Mouse (Mus musculus): Measurements from ENCODE around the gene Fras1. TPM values are rescaled to one million over a fixed set of nuclear protein-coding genes. Genes with fewer than 3 reads are reported as not detected.

Gene Fras1
- polyA plus RNA-seq, 1 experiment from 2014 or later: 17.8 TPM

DNA sequence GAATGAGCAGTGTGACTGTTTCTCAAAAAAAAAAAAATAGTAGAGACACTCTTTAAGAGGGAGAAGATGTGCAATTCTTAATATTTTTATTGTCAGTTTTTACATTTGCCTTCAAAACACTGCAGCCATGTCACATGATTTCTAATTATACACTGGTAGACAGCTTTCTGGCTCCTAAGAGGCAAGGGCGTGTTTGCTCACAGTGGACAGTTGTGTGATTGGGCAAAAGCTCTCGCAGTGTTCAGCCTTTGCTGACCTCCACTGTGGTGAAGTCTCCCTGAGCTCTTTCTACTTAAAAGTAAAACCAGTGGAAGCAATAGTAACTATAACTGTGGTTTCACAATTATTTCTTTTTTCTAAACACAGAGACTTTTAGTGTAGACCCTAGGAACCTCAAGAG is 315.1 kb downstream of the Fras1 start:
- no peak overlapping the region for H3K4me3 ChIP-seq
- ATAC-seq (ENCODE audit: extremely low read depth, insufficient number of reproducible peaks, low FRiP score, low TSS enrichment): no peak

DNA sequence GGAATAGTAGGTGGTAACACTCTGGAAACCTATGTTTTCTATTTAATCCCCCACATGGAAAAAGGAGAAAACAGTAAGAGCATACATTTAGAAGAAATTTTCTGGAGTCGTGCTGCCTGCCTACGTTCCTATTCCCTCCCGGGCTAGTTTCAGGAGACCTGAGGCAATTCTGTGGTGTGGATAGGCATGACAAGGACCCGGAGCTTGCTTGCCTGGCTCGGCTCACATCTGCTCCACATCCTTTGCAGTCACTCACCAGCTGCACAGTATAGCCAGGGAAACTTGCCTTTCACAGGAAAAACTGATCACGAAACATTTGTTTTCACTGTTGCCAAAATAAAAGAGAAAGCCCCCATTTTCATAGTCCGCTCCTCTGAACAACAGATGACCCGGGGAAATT is 325.2 kb downstream of the Fras1 start:
- Histone ChIP-seq H3K4me1 (no peaks in the 10 kb centered on the region), H3K9me3 (no peaks in the 10 kb centered on the region), H3K27me3 (replicated peaks) (no peaks in the 10 kb centered on the region), H3K9ac (no peak overlapping the region), H3K4me3 (no peak overlapping the region), H3K36me3 (peaks cover 37% of the 10 kb centered on the region), H3K27ac (replicated peaks) (no peak overlapping the region), H3K4me2 (no peak overlapping the region)
- ATAC-seq (ENCODE audit: extremely low read depth, insufficient number of reproducible peaks, low FRiP score, low TSS enrichment): no peak
- WGBS: 73% methylated on average over 8 of the region's 8 CpGs

More for the DNA sequence above, 315.1 kb downstream of the Fras1 start:
- H3K27ac ChIP-seq (replicated peaks): no peak overlapping the region
- no peak overlapping the region for H3K4me2 ChIP-seq
- peaks cover 40% of the 10 kb centered on the region for H3K36me3 ChIP-seq
- H3K9me3 ChIP-seq: no peaks in the 10 kb centered on the region
- H3K27me3 ChIP-seq (replicated peaks): no peaks in the 10 kb centered on the region
- H3K9ac ChIP-seq: no peak overlapping the region
- 63% methylated on average over 2 of the region's 2 CpGs for WGBS
- 0 out of 2 replicates have a peak, but pooled peaks cover 3% of the 10 kb centered on the region for H3K4me1 ChIP-seq

DNA sequence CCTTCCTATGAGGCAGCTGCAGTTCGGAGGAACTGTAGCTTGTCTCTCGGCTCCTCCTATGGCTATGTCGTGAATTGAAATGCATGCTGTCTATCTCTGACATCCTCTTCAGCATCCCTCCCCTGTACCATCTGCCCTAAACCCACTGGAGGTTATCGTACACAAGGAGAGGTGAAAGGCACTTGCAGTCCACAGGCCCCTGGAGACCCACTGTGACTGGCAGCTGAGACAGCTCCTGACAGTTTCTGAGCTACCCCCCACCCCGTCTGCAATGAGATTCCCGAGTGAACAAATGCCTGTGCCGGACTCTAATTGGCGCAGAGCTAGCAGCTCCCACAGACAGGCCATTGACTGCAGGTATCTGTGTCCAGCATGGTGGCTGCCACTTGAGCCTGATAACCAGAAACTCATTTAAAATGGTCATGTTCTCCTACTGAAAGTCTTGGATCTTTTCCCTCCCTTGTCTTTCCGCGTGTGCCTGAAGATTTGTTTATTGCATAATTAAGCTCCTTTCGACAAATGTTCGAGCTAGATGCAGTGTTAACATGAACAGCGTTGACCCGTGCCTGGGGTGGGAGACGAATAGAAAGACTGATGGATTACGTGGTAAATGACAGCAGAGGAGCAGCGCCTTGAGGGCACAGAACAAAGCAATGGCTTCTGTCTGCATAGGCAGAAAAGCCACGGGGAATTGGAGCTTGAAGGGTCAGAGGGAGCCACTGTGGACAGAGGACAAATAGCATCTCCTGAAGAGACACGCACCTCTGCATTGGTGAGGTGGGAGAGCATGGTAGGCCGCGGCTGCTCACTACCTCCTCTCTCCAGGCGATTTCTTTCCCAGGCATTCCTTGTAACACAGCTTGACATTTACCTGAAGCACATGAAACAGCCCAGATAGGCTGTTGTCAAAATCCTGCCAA is 329.2 kb downstream of the Fras1 start:
- 59% methylated on average over 22 of the region's 22 CpGs for WGBS
- Histone ChIP-seq H3K36me3 (peaks cover 42% of the 10 kb centered on the region), H3K4me2 (no peak overlapping the region), H3K27ac (replicated peaks) (no peak overlapping the region), H3K4me3 (no peak overlapping the region), H3K27me3 (replicated peaks) (no peaks in the 10 kb centered on the region), H3K9ac (no peak overlapping the region), H3K4me1 (no peaks in the 10 kb centered on the region), H3K9me3 (no peaks in the 10 kb centered on the region)
- ATAC-seq (ENCODE audit: extremely low read depth, insufficient number of reproducible peaks, low FRiP score, low TSS enrichment): no peak

DNA sequence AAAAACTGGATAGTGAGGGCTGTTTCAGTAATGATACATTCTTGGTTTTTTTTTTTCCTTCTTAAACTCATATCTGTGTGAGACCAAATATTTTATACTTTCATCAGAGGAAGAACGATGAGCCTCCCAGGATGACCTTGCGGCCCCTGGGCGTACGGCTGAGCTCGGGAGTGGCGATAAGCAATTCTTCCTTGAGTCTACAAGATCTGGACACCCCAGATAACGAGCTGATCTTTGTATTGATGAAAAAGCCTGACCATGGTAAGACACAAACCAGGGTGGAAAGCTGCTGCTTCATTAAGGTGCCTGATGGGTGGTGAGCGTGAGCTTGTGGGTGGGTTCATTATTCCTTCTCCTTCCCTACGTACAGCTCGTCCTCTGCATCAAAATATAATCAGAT is 334.8 kb downstream of the Fras1 start:
- H3K4me1 ChIP-seq: peaks cover 8% of the 10 kb centered on the region
- 72% methylated on average over 10 of the region's 10 CpGs for WGBS

DNA sequence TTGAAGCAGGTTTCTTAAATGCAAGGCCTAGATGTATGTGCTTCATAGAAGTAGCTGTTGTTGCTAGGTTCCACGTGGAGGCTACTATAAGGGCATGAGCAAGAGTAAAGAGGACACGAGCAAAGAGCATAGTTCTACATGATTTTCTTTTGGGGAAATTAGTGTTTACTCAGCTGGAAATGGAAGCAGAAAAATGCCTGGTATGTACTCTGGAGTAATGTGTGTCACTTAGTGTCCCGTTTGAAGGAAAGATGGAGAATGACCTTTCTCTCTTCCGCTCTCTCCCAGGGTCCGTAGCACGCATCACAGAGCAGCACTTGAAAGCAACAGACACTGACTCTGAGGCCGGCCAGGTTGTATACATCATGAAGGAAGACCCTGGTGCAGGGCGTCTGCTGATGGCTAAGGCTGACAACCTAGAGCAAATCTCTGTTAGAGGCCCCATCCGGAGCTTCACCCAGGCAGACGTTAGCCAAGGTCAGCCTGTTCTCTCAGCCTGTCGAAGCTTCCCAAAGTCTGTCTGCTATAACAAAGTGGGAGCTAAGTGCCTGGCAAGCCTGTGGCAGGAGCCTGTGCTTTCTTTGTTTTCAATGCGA is 338.4 kb downstream of the Fras1 start:
- no peak overlapping the region for H3K4me2 ChIP-seq
- no peaks in the 10 kb centered on the region for H3K27me3 ChIP-seq (replicated peaks)
- peaks cover 25% of the 10 kb centered on the region for H3K36me3 ChIP-seq
- H3K27ac ChIP-seq (replicated peaks): no peak overlapping the region
- no peak for ATAC-seq (ENCODE audit: extremely low read depth, insufficient number of reproducible peaks, low FRiP score, low TSS enrichment)
- no peak overlapping the region for H3K9ac ChIP-seq
- H3K4me1 ChIP-seq: peaks cover 21% of the 10 kb centered on the region
- no peaks in the 10 kb centered on the region for H3K9me3 ChIP-seq
- 42% methylated on average over 12 of the region's 12 CpGs for WGBS
- H3K4me3 ChIP-seq: no peak overlapping the region

More for the DNA sequence above, 334.8 kb downstream of the Fras1 start:
- H3K9ac ChIP-seq: no peak overlapping the region
- H3K27me3 ChIP-seq (replicated peaks): no peaks in the 10 kb centered on the region
- H3K27ac ChIP-seq (replicated peaks): no peak overlapping the region
- peaks cover 39% of the 10 kb centered on the region for H3K36me3 ChIP-seq
- H3K4me3 ChIP-seq: no peak overlapping the region
- no peaks in the 10 kb centered on the region for H3K9me3 ChIP-seq
- no peak for ATAC-seq (ENCODE audit: extremely low read depth, insufficient number of reproducible peaks, low FRiP score, low TSS enrichment)
- H3K4me2 ChIP-seq: no peak overlapping the region

DNA sequence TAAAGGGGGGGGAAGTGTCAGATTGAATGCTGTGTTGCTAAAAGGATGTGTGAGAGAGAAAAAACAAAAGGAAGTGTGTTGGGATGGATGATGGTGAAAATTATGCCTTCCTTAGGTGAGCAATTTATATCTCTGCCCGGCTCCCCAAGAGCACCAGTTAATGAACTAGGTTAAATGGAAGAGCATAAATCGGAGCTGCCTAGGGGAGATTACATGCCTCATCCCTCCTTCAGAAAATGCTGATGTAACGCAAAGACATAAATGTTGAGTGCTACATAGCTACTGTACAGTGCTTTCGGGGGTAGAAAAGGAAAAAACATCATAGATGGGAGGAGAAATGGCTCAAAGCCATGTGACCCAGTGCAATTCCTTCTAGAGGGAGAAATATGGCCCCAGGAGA is 339.0 kb downstream of the Fras1 start:
- Histone ChIP-seq H3K9ac (no peak overlapping the region), H3K9me3 (no peaks in the 10 kb centered on the region), H3K27ac (replicated peaks) (no peak overlapping the region), H3K36me3 (peaks cover 23% of the 10 kb centered on the region; the same call in 1 of the 2 replicates), H3K4me1 (peaks cover 21% of the 10 kb centered on the region), H3K4me3 (no peak overlapping the region), H3K27me3 (replicated peaks) (no peaks in the 10 kb centered on the region), H3K4me2 (no peak overlapping the region)
- WGBS: 82% methylated on average over 4 of the region's 4 CpGs
- no peak for ATAC-seq (ENCODE audit: extremely low read depth, insufficient number of reproducible peaks, low FRiP score, low TSS enrichment)

DNA sequence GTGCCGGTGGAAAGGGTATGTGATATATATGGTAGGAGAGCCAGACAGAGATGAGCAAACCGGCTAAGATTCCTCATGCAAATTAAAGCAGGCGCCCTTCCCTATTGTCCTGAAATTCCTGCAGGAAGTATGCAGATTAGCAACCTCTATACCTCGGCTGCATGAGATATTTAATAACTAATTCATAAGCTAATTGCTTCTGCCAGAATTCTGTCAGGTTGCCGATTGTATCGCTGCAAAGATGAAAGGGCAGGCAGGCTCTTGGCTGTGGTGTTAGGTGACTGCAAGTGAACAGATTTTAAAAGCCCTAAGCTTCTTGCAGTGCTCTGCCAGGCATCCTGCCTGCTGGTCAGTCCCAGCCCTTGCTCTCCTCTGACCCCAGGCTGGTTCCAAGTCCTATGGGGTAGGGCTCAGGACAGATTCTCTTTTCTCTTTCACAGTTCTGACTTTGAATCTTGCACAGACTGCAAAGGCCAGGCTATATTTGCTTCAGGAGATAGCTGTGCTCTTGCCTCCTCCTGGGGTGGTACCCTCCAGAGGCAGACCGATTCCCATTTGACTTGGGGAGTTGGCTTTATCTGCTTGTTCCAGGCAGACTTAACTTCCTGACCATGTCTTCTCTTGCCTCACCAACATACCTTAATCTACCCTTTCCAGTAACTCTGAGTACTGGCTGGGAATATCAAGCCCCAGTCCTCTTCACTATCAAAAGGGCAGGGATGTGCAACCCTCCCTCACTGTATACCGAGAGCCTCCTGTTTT is 342.7 kb downstream of the Fras1 start:
- Histone ChIP-seq H3K4me2 (no peak overlapping the region), H3K27me3 (replicated peaks) (no peaks in the 10 kb centered on the region), H3K27ac (replicated peaks) (no peak overlapping the region), H3K9me3 (no peaks in the 10 kb centered on the region), H3K4me1 (peaks cover 21% of the 10 kb centered on the region), H3K9ac (no peak overlapping the region), H3K36me3 (peaks cover 30% of the 10 kb centered on the region), H3K4me3 (no peak overlapping the region)
- ATAC-seq (ENCODE audit: extremely low read depth, insufficient number of reproducible peaks, low FRiP score, low TSS enrichment): no peak
- 34% methylated on average over 8 of the region's 8 CpGs for WGBS

DNA sequence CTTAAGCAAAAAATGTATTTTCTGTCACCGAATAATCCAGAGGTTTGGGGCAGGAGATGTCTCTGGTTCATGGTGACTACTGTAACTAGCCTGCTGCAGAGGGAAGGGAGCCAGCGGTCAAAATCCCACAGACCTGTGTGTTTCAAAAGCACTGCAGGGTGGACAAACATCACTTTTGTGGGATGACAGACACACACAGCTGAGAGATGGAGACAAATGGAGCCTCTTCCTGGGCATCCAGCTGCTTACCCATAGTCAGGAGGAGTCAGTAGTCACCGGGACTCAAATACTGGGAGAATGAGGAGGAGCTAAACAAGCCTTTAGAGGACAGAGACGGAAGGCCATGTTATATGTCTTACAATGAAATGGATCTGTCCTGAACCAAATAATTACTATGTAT is 343.9 kb downstream of the Fras1 start:
- peaks cover 13% of the 10 kb centered on the region for H3K4me1 ChIP-seq
- no peak overlapping the region for H3K4me2 ChIP-seq
- no peak overlapping the region for H3K27ac ChIP-seq (replicated peaks)
- peaks cover 25% of the 10 kb centered on the region for H3K36me3 ChIP-seq
- WGBS: 83% methylated on average over 4 of the region's 4 CpGs
- ATAC-seq (ENCODE audit: extremely low read depth, insufficient number of reproducible peaks, low FRiP score, low TSS enrichment): no peak
- no peak overlapping the region for H3K4me3 ChIP-seq
- H3K9me3 ChIP-seq: no peaks in the 10 kb centered on the region
- H3K27me3 ChIP-seq (replicated peaks): no peaks in the 10 kb centered on the region
- H3K9ac ChIP-seq: no peak overlapping the region

DNA sequence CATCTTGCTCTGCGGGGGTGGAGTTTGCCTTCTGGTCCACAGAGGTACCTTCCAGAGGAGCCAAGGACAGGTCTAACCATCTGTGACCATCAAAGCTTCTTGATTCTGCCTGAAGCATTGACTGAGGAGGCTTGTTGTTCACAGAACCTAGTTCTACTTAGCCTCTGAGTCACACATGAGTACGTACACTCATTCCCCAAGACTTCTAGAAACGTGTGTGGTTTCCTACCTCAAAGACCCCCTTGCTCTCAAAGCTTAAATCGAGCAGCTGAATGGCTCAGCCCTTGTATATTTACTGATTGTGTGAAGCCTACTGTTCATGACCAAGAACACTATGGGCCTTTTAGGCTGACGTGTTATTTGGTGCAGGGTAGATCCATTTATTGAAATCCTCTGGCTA is 344.8 kb downstream of the Fras1 start:
- no peak overlapping the region for H3K4me2 ChIP-seq
- peaks cover 13% of the 10 kb centered on the region for H3K4me1 ChIP-seq
- H3K9me3 ChIP-seq: no peaks in the 10 kb centered on the region
- WGBS: 83% methylated on average over 5 of the region's 5 CpGs
- no peak overlapping the region for H3K4me3 ChIP-seq
- no peaks in the 10 kb centered on the region for H3K27me3 ChIP-seq (replicated peaks)
- H3K27ac ChIP-seq (replicated peaks): no peak overlapping the region
- peaks cover 25% of the 10 kb centered on the region for H3K36me3 ChIP-seq
- ATAC-seq (ENCODE audit: extremely low read depth, insufficient number of reproducible peaks, low FRiP score, low TSS enrichment): no peak
- H3K9ac ChIP-seq: no peak overlapping the region

DNA sequence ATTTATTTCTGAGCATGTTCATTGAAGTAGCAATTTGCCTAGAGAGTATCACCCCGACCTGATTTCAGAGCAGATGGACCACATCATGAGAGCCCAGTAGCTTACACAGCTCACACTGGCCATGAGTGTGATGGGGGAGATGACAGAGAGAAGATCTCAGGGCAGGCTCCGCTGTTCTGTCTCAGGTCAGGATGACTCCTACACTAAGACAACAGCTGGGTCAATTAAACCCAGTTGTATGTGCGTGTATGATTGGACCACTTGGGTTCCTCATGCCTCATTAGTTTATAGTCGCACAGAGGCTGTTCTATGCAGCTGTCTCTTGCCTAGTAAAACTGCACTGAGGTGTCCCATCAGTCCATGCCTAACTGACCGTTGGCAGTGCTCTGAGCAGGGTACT is 345.5 kb downstream of the Fras1 start:
- H3K4me3 ChIP-seq: no peak overlapping the region
- no peak for ATAC-seq (ENCODE audit: extremely low read depth, insufficient number of reproducible peaks, low FRiP score, low TSS enrichment)
- no peaks in the 10 kb centered on the region for H3K27me3 ChIP-seq (replicated peaks)
- no peak overlapping the region for H3K4me2 ChIP-seq
- no peak overlapping the region for H3K27ac ChIP-seq (replicated peaks)
- peaks cover 25% of the 10 kb centered on the region for H3K36me3 ChIP-seq
- no peak overlapping the region for H3K9ac ChIP-seq
- no peaks in the 10 kb centered on the region for H3K9me3 ChIP-seq
- peaks cover 13% of the 10 kb centered on the region for H3K4me1 ChIP-seq
- WGBS: 82% methylated on average over 5 of the region's 5 CpGs

DNA sequence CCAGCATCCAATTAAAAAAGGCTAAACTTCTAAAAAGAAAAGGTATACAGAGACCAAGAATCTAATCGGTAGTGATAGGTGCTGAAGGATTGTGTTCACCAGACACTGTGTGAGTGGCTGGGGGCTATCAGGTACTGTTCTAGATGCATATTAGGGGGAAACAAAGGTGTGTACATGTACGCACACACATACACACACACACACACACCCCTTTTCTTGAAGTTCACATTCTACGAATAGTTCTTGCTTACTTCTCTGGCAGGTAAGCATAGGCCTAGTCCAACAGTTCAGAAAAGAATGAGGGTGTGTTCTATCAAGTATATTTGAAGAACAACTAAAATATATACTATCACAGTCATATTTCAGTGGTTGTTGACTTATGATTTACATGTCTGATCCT is 348.9 kb downstream of the Fras1 start:
- H3K27me3 ChIP-seq (replicated peaks): no peaks in the 10 kb centered on the region
- H3K36me3 ChIP-seq: peaks cover 35% of the 10 kb centered on the region
- H3K4me2 ChIP-seq: no peak overlapping the region
- no peak overlapping the region for H3K27ac ChIP-seq (replicated peaks)
- WGBS: 59% methylated on average over 3 of the region's 3 CpGs
- H3K9ac ChIP-seq: no peak overlapping the region
- no peaks in the 10 kb centered on the region for H3K4me1 ChIP-seq
- H3K4me3 ChIP-seq: no peak overlapping the region
- H3K9me3 ChIP-seq: no peaks in the 10 kb centered on the region
- ATAC-seq (ENCODE audit: extremely low read depth, insufficient number of reproducible peaks, low FRiP score, low TSS enrichment): no peak
